Comparison of ENCODE assay signal across 29 mouse cellular contexts in genomic region chr8:61270961-61271360, GRCm38 (mm10). TPM values are rescaled to one million over a fixed set of nuclear protein-coding genes. Genes with fewer than 3 reads are reported as not detected.
DNase-seq lines count a peak whose midpoint lies in the region; ATAC-seq and TF ChIP-seq lines count a peak whose summit lies in the region.
"Had no signal": no experiment of that assay in that cellular context is flagged by ENCODE, and none has a peak within 500 bp of the region (broad histone marks: within the 10 kb centered on the region; RNA-seq: fewer than 3 reads in every experiment).

No protein-coding gene starts in this region.

- no peaks in the 10 kb centered on the region for H3K9me3 ChIP-seq in forebrain, embryonic 12.5 days
- no peaks in the 10 kb centered on the region for H3K9me3 ChIP-seq in forebrain, embryonic 15.5 days
- H3K9me3 ChIP-seq in midbrain, embryonic 10.5 days (replicated peaks): no peaks in the 10 kb centered on the region
- H3K9me3 ChIP-seq in midbrain, embryonic 11.5 days (ENCODE audit: control insufficient read depth, low read length): no peaks in the 10 kb centered on the region
- H3K9me3 ChIP-seq: embryonic facial prominence, embryonic 15.5 days; limb, embryonic 15.5 days; liver, embryonic 13.5 days; midbrain, embryonic 12.5 days; neural tube, embryonic 13.5 days had no signal

- no peak overlapping the region for H3K4me3 ChIP-seq in forebrain, embryonic 12.5 days (replicated peaks)
- H3K4me3 ChIP-seq in forebrain, embryonic 15.5 days: no peak overlapping the region
- H3K4me3 ChIP-seq in midbrain, embryonic 10.5 days: no peak overlapping the region
- H3K4me3 ChIP-seq in midbrain, embryonic 11.5 days (ENCODE audit: low read depth, low read length): no peak overlapping the region
- no peak overlapping the region for H3K4me3 ChIP-seq in left cerebral cortex, adult 2 months
- H3K4me3 ChIP-seq: embryonic facial prominence, embryonic 15.5 days; gastrocnemius, adult 2 months; layer of hippocampus, adult 2 months; limb, embryonic 15.5 days; liver, embryonic 13.5 days; midbrain, embryonic 12.5 days; myocyte; neural tube, embryonic 13.5 days had no signal

- WGBS in forebrain, embryonic 12.5 days: 92% methylated on average over 2 of the region's 6 CpGs
- 73% methylated on average over 4 of the region's 6 CpGs for WGBS in forebrain, embryonic 15.5 days
- WGBS in midbrain, embryonic 10.5 days: 86% methylated on average over 2 of the region's 6 CpGs
- 90% methylated on average over 2 of the region's 6 CpGs for WGBS in midbrain, embryonic 11.5 days

- no peak for TF ChIP-seq CTCF in left cerebral cortex, adult 2 months (IDR thresholded peaks at IDR 0.05)

- H3K4me2 ChIP-seq in forebrain, embryonic 12.5 days: no peak overlapping the region
- no peak overlapping the region for H3K4me2 ChIP-seq in forebrain, embryonic 15.5 days (replicated peaks)
- no peak overlapping the region for H3K4me2 ChIP-seq in midbrain, embryonic 11.5 days
- H3K4me2 ChIP-seq: embryonic facial prominence, embryonic 15.5 days; heart, embryonic 11.5 days; limb, embryonic 15.5 days; liver, embryonic 13.5 days; midbrain, embryonic 12.5 days; neural tube, embryonic 13.5 days had no signal

- H3K36me3 ChIP-seq in forebrain, embryonic 12.5 days (replicated peaks): no peaks in the 10 kb centered on the region
- no peaks in the 10 kb centered on the region for H3K36me3 ChIP-seq in forebrain, embryonic 15.5 days
- no peaks in the 10 kb centered on the region for H3K36me3 ChIP-seq in midbrain, embryonic 10.5 days
- no peaks in the 10 kb centered on the region for H3K36me3 ChIP-seq in midbrain, embryonic 11.5 days (ENCODE audit: control insufficient read depth, insufficient read depth, low read length)
- H3K36me3 ChIP-seq: embryonic facial prominence, embryonic 15.5 days; limb, embryonic 15.5 days; liver, embryonic 13.5 days; midbrain, embryonic 12.5 days; neural tube, embryonic 13.5 days had no signal

- intact Hi-C loops in left cerebral cortex, adult 2 months (cut with DNase I): no loop called here

- no peak for DNase-seq in midbrain, embryonic 10.5 days (ENCODE audit: low spot score)
- DNase-seq in midbrain, embryonic 11.5 days (ENCODE audit: low spot score, missing footprints): no peak
- DNase-seq in ZHBTc4 (ENCODE audit: low read depth, low spot score): peak; percentile 28
- DNase-seq in naive thymus-derived CD4-positive, alpha-beta T cell, adult 2 months (ENCODE audit: low read depth): peak; percentile 16
- DNase-seq in left cerebral cortex, adult 2 months (ENCODE audit: extremely low spot score in 1 of 2, low spot score in 2 of 2): no peak
- DNase-seq: adrenal gland, postnatal 25 days; cerebellum, adult 2 months; cerebellum, postnatal 14 days; gastrocnemius, adult 2 months; gastrocnemius, postnatal 36 days; heart, adult 18-20 months; left cerebral cortex, postnatal 4 days; liver, embryonic 13.5 days; lung, adult 18-20 months; lung, postnatal 14 days; spleen, adult 18-20 months; thymus, postnatal 14 days had no signal

- H3K27me3 ChIP-seq in forebrain, embryonic 12.5 days: no peaks in the 10 kb centered on the region
- no peaks in the 10 kb centered on the region for H3K27me3 ChIP-seq in forebrain, embryonic 15.5 days
- H3K27me3 ChIP-seq in midbrain, embryonic 10.5 days (ENCODE audit: low read depth, poor library complexity, severe bottlenecking): no peaks in the 10 kb centered on the region
- no peaks in the 10 kb centered on the region for H3K27me3 ChIP-seq in midbrain, embryonic 11.5 days (ENCODE audit: control insufficient read depth, insufficient read depth, low read length)
- H3K27me3 ChIP-seq: embryonic facial prominence, embryonic 15.5 days; limb, embryonic 15.5 days; liver, embryonic 13.5 days; midbrain, embryonic 12.5 days; neural tube, embryonic 13.5 days had no signal

- H3K4me1 ChIP-seq in forebrain, embryonic 12.5 days: peaks cover 39% of the 10 kb centered on the region
- peaks cover 46% of the 10 kb centered on the region for H3K4me1 ChIP-seq in forebrain, embryonic 15.5 days
- peaks cover 53% of the 10 kb centered on the region for H3K4me1 ChIP-seq in midbrain, embryonic 10.5 days
- H3K4me1 ChIP-seq in midbrain, embryonic 11.5 days (ENCODE audit: control insufficient read depth, insufficient read depth, low read length): peaks cover 21% of the 10 kb centered on the region

- 0 out of 2 replicates have a peak overlapping the region, but pooled peaks have one; percentile 9 for H3K27ac ChIP-seq in forebrain, embryonic 12.5 days
- H3K27ac ChIP-seq in forebrain, embryonic 15.5 days (replicated peaks): no peak overlapping the region
- H3K27ac ChIP-seq in midbrain, embryonic 10.5 days (replicated peaks): 0 out of 2 replicates have a peak overlapping the region, but pooled peaks have one; percentile 9
- no peak overlapping the region for H3K27ac ChIP-seq in midbrain, embryonic 11.5 days (ENCODE audit: low read depth, low read length)
- no peak overlapping the region for H3K27ac ChIP-seq in left cerebral cortex, adult 2 months
- H3K27ac ChIP-seq: embryonic facial prominence, embryonic 15.5 days; gastrocnemius, adult 2 months; limb, embryonic 15.5 days; liver, embryonic 13.5 days; midbrain, embryonic 12.5 days; neural tube, embryonic 13.5 days had no signal

- no peak overlapping the region for H3K9ac ChIP-seq in forebrain, embryonic 12.5 days
- no peak overlapping the region for H3K9ac ChIP-seq in forebrain, embryonic 15.5 days (replicated peaks)
- H3K9ac ChIP-seq in midbrain, embryonic 11.5 days (ENCODE audit: low read length): no peak overlapping the region
- H3K9ac ChIP-seq: embryonic facial prominence, embryonic 15.5 days; limb, embryonic 15.5 days; liver, embryonic 13.5 days; midbrain, embryonic 12.5 days; neural tube, embryonic 13.5 days had no signal

- no peak for ATAC-seq in forebrain, embryonic 12.5 days (ENCODE audit: low FRiP score)
- ATAC-seq in forebrain, embryonic 15.5 days (replicated peaks): no peak
- no peak for ATAC-seq in midbrain, embryonic 11.5 days (ENCODE audit: low FRiP score)
- no peak for ATAC-seq in megakaryocyte progenitor cell, adult 5-6 weeks (replicated peaks; ENCODE audit: poor library complexity)
- ATAC-seq: hindbrain, embryonic 16.5 days; intestine, embryonic 16.5 days had no signal

RNA-seq across cellular contexts. Expression of gene Sh3rf1, which starts 47.3 kb away (rescaled TPM):
- 30.2 and 31.3 TPM in 2 replicates for polyA plus RNA-seq in forebrain, embryonic 12.5 days (2016; fragmentation: Nextera tagmentation; extraction: Ambion mirVana)
- 32.3 and 32.8 TPM in 2 replicates for polyA plus RNA-seq in forebrain, embryonic 15.5 days (2015; fragmentation: Nextera tagmentation; extraction: Ambion mirVana)
- 18.1 and 18.4 TPM in 2 replicates for polyA plus RNA-seq in midbrain, embryonic 10.5 days (2016; fragmentation: Nextera tagmentation; extraction: Ambion mirVana)
- 18.0 and 18.5 TPM in 2 replicates for polyA plus RNA-seq in midbrain, embryonic 11.5 days (2014; fragmentation: Nextera tagmentation; extraction: Ambion mirVana)
- total RNA-seq in left cerebral cortex, adult 2 months (2021): 10 to 100 TPM; 37.5 to 40.7 TPM
- 3.0 TPM in 2 replicates for total RNA-seq in megakaryocyte progenitor cell, adult 5-6 weeks (2015)
- 2.2 and 3.3 TPM in 2 replicates for total RNA-seq in megakaryocyte progenitor cell, adult 5-6 weeks (2017)

Comparison
In these comparisons a context has a peak if more than half of its experiments do, and no peak if none do; other contexts are left out.
1. H3K27ac ChIP-seq: peak in forebrain, embryonic 12.5 days (single experiment) and midbrain, embryonic 10.5 days (single experiment); none in forebrain, embryonic 15.5 days (single experiment), midbrain, embryonic 11.5 days (single experiment) and left cerebral cortex, adult 2 months (single experiment).
2. DNase-seq: peak in ZHBTc4 (single experiment) and naive thymus-derived CD4-positive, alpha-beta T cell, adult 2 months (single experiment); none in midbrain, embryonic 10.5 days (single experiment), midbrain, embryonic 11.5 days (single experiment) and left cerebral cortex, adult 2 months (0 of 2).